Mouse (Mus musculus) CH12.LX (cell line): ENCODE measurements around the gene Stx8. TPM values are rescaled to one million over a fixed set of nuclear protein-coding genes. Genes with fewer than 3 reads are reported as not detected.

Source experiments
- DNase-seq: peaks from one replicate; pipeline ENCODE4 v3.0.0-alpha.2; 2013; ENCODE audit errors: extremely low read depth
- H3K27ac ChIP-seq: 2 replicates; pipeline ENCODE4 v1.5.1; 2012; ENCODE audit warnings: low read depth, mild to moderate bottlenecking, control low read depth, moderate library complexity; ENCODE audit not compliant: insufficient read depth
- H3K27me3 ChIP-seq: replicated peaks from 2 replicates; pipeline ENCODE3; 2012; ENCODE audit warnings: inconsistent platforms
- H3K36me3 ChIP-seq, 2 experiments: replicated peaks in 1 of 2; 2 replicates each; pipeline versions ENCODE3 to v1.6.1; 2012; ENCODE audit warnings: inconsistent platforms in 1 of 2, low read length in 1 of 2, mild to moderate bottlenecking in 1 of 2, mixed read lengths in 1 of 2, moderate library complexity in 1 of 2; ENCODE audit not compliant: control insufficient read depth in 1 of 2, insufficient read depth in 1 of 2
- H3K4me1 ChIP-seq, 2 experiments: 2 replicates each; pipeline ENCODE4 v1.6.1; 2012; ENCODE audit warnings: inconsistent platforms in 1 of 2, moderate library complexity in 1 of 2; ENCODE audit not compliant: insufficient read depth in 2 of 2, control insufficient read depth in 1 of 2
- H3K4me2 ChIP-seq: 2 replicates; pipeline ENCODE4 v1.6.1; 2012; ENCODE audit warnings: low read depth, mild to moderate bottlenecking, control low read depth; ENCODE audit not compliant: poor library complexity, insufficient read depth, severe bottlenecking
- H3K4me3 ChIP-seq, 3 experiments: fragments of 150-350 bp in 1 of 3; sonication (generic) in 1 of 3; replicated peaks in 1 of 3; 2 replicates each; pipeline versions ENCODE3 to v1.5.1; 2011 to 2012; ENCODE audit warnings: low read depth in 2 of 3, low read length in 2 of 3, mild to moderate bottlenecking in 2 of 3, moderate library complexity in 2 of 3, control low read depth in 1 of 3, improper control_type of control experiment in 1 of 3, inconsistent platforms in 1 of 3, mixed read lengths in 1 of 3; ENCODE audit not compliant: poor library complexity in 1 of 3
- H3K79me2 ChIP-seq: replicated peaks from 2 replicates; pipeline ENCODE4 v1.6.1; 2012; ENCODE audit warnings: mild to moderate bottlenecking, moderate library complexity; ENCODE audit not compliant: control insufficient read depth, poor library complexity, insufficient read depth, severe bottlenecking; ENCODE audit errors: extremely low read depth
- H3K9ac ChIP-seq: 2 replicates; pipeline ENCODE4 v1.6.1; 2012; ENCODE audit warnings: low read depth, mild to moderate bottlenecking, control low read depth, moderate library complexity; ENCODE audit not compliant: insufficient read depth
- H3K9me3 ChIP-seq: replicated peaks from 2 replicates; pipeline ENCODE3; 2012; ENCODE audit warnings: low read length, inconsistent platforms, mixed read lengths
- BHLHE40 ChIP-seq: IDR thresholded peaks from 2 replicates; pipeline ENCODE4 v1.6.1; 2011; ENCODE audit warnings: mild to moderate bottlenecking, low read depth, low read length, improper control_type of control experiment
- CHD1 ChIP-seq: IDR thresholded peaks from 2 replicates; pipeline ENCODE4 v1.6.1; 2012; ENCODE audit warnings: low read depth, low read length, improper control_type of control experiment, inconsistent platforms
- ETS1 ChIP-seq: conservative IDR thresholded peaks from 2 replicates; pipeline ENCODE4 v1.6.1; 2012; ENCODE audit warnings: low read depth, mild to moderate bottlenecking, inconsistent platforms, low read length, improper control_type of control experiment, moderate library complexity
- KAT2A ChIP-seq: IDR thresholded peaks from 2 replicates; pipeline ENCODE4 v1.6.1; 2012; ENCODE audit warnings: low read length, improper control_type of control experiment, inconsistent platforms; ENCODE audit not compliant: insufficient replicate concordance
- MAX ChIP-seq: IDR thresholded peaks from 2 replicates; pipeline ENCODE4 v1.6.1; 2011; ENCODE audit warnings: low read length, improper control_type of control experiment
- MAZ ChIP-seq: IDR thresholded peaks from 2 replicates; pipeline ENCODE4 v1.6.1; 2012; ENCODE audit warnings: low read depth, mild to moderate bottlenecking, inconsistent platforms, low read length, improper control_type of control experiment, moderate library complexity
- MXI1 ChIP-seq: IDR thresholded peaks from 2 replicates; pipeline ENCODE4 v1.6.1; 2011; ENCODE audit warnings: mild to moderate bottlenecking, low read depth, low read length, improper control_type of control experiment
- NRF1 ChIP-seq: IDR thresholded peaks from 2 replicates; pipeline ENCODE4 v1.6.1; 2014; ENCODE audit warnings: low read depth, mild to moderate bottlenecking, inconsistent platforms, low read length, improper control_type of control experiment, moderate library complexity
- PAX5 ChIP-seq: IDR thresholded peaks from 2 replicates; pipeline ENCODE4 v1.6.1; 2012; ENCODE audit warnings: low read length, inconsistent platforms, mixed read lengths
- SIN3A ChIP-seq: IDR thresholded peaks from 2 replicates; pipeline ENCODE4 v1.6.1; 2012; ENCODE audit warnings: low read length, improper control_type of control experiment, inconsistent platforms
- TBP ChIP-seq: conservative IDR thresholded peaks from 2 replicates; pipeline ENCODE4 v1.6.1; 2011; ENCODE audit warnings: low read depth, low read length, improper control_type of control experiment
- UBTF ChIP-seq: IDR thresholded peaks from 2 replicates; pipeline ENCODE4 v1.6.1; 2012; ENCODE audit warnings: low read depth, mild to moderate bottlenecking, inconsistent platforms, low read length, improper control_type of control experiment, moderate library complexity
- dilution Hi-C: fragments of 300-500 bp; cut with MboI; formaldehyde crosslinking; loops from 2 replicates; pipeline ENCODE4 v1.14.3; 2020; ENCODE audit warnings: low sequenced_read_pairs; ENCODE audit not compliant: extremely low pct_unique_long_range_greater_than_20kb, extremely low pct_ligation_motif_present
- in situ Hi-C: fragments of 300-500 bp; cut with MboI; formaldehyde crosslinking; loops from 3 replicates; pipeline ENCODE4 v1.14.3; 2019; ENCODE audit warnings: low sequenced_read_pairs, low pct_ligation_motif_present, low pct_unique_long_range_greater_than_20kb, mixed read lengths
- polyA plus RNA-seq: library from polyadenylated mRNA; unstranded; fragments of >175 nt; gene quantifications from 2 replicates; pipeline ENCODE4 v1.2.1, GENCODE M21; 2012; ENCODE audit warnings: low read depth; ENCODE audit not compliant: insufficient read length
- total RNA-seq, 2 experiments: library from RNA; depleted of rRNA; stranded (reverse); fragments of 300-350 nt in 1 of 2; fragments of >200 nt in 1 of 2; gene quantifications; 2 replicates each; pipeline ENCODE4 v1.2.3; 2012 to 2014

Stx8 gene
- total and polyA plus RNA-seq, 3 experiments = 31.8 to 57.9 (median 35.2) TPM

GRCm38 (mm10) chr11:67965905-67966878 is at the start of gene Stx8 (continued):
- TF ChIP-seq UBTF = no peak

- H3K4me2 ChIP-seq = no peak overlapping the region
- H3K79me2 ChIP-seq = no peaks in the 10 kb centered on the region
- no peak for DNase-seq
- no peak overlapping the region for H3K27ac ChIP-seq
- dilution Hi-C loops = no loop called here
- H3K27me3 ChIP-seq = peaks cover 70% of the 10 kb centered on the region
- TF ChIP-seq TBP = no peak
- no peak for TF ChIP-seq MAZ
- no peak for TF ChIP-seq NRF1
- H3K36me3 ChIP-seq = no peaks in the 10 kb centered on the region
- peaks cover 0 to 22% of the 10 kb centered on the region in 2 experiments; a peak in 2 of 4 replicates for H3K4me1 ChIP-seq
- no peaks in the 10 kb centered on the region for H3K9me3 ChIP-seq
- no peak overlapping the region for H3K9ac ChIP-seq
- in situ Hi-C loops = no loop called here
- H3K4me3 ChIP-seq = no peak overlapping the region
Measured at GRCm38 (mm10) chr11:67917126-67917525, 48.9 kb upstream of the Stx8 start.

GRCm38 (mm10) chr11:67919593-67919992 is 46.4 kb upstream of the Stx8 start:
- no peak for DNase-seq
- no peaks in the 10 kb centered on the region for H3K79me2 ChIP-seq
- peaks cover 0 to 31% of the 10 kb centered on the region in 2 experiments; a peak in 2 of 4 replicates for H3K4me1 ChIP-seq
- TF ChIP-seq KAT2A (no peak), BHLHE40 (no peak), CHD1 (no peak), NRF1 (no peak), ETS1 (no peak), PAX5 (no peak), MAX (no peak), MXI1 (no peak), SIN3A (no peak)
- H3K4me2 ChIP-seq = no peak overlapping the region
- H3K27me3 ChIP-seq = peaks cover 65% of the 10 kb centered on the region
- H3K27ac ChIP-seq = no peak overlapping the region
- in situ Hi-C loops (no loop called here), dilution Hi-C loops (no loop called here)
- H3K9ac ChIP-seq = no peak overlapping the region
- H3K9me3 ChIP-seq = no peaks in the 10 kb centered on the region
- H3K36me3 ChIP-seq = no peaks in the 10 kb centered on the region
- H3K4me3 ChIP-seq = no peak overlapping the region
